Mouse (Mus musculus): ENCODE results near the gene Ccdc134. TPM values are rescaled to one million over a fixed set of nuclear protein-coding genes. Genes with fewer than 3 reads are reported as not detected.
A peak's percentile ranks its signal among the peaks of the same experiment; 100 is the strongest.

Ccdc134 gene
- polyA plus RNA-seq, 1 experiment: 10.9 TPM

- Histone ChIP-seq H3K4me3 (replicated peaks; ENCODE audit: extremely low read depth, low read depth, low read length) (peak within 1 kb of the TSS; percentile 82), H3K4me1 (ENCODE audit: control insufficient read depth, insufficient read depth, low read length) (peaks cover 10% of the 10 kb centered on the region)
- under 1% methylated on average over 78 of the region's 79 CpGs for WGBS
- peak; percentile 60; the same call in 1 of the 2 replicates for TF ChIP-seq POLR2A (IDR thresholded peaks at IDR 0.05; ENCODE audit: borderline replicate concordance, extremely low read depth, low read depth, low read length)
- TF ChIP-seq CTCF (IDR thresholded peaks at IDR 0.05; ENCODE audit: insufficient read depth, low read length): no peak
- peak; percentile 96 for DNase-seq
Observed at GRCm38 (mm10) chr15:82146770-82147610, 19.3 kb downstream of the Ccdc134 start, which contains the start of gene Srebf2. Gene Srebf2 (plus strand): TSS chr15:82147181.

DNA sequence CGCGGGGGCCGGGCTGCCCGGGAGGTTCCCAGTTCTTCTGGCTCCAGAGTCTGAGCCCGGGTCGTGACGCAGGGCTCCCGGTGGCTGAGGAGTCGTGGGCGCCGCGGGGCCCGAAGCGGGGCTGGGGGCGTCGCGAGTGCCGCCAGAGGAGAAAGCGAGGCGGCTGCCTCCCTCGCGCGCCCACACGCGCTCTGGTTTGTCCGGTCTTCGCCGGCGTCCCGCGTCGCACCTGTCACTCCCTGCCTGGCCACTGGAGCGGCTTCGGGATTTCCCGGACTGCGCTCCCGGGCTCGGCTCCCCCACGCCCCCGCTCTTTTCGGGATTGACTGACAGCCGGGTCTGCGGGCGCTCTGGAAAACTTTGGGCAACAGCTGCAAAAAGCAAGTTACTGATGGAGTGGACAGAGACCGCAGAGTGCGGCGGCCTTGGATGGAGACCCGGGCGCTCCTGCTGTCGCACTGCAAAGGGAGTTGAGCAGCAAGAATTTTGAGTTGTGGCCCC, 19.9 kb downstream of the Ccdc134 start:
- 0 out of 2 replicates have a peak, but pooled peaks have one; percentile 16 for TF ChIP-seq POLR2A (IDR thresholded peaks at IDR 0.05; ENCODE audit: borderline replicate concordance, extremely low read depth, low read depth, low read length)
- no peak for TF ChIP-seq CTCF (IDR thresholded peaks at IDR 0.05; ENCODE audit: insufficient read depth, low read length)
- Histone ChIP-seq H3K4me3 (replicated peaks; ENCODE audit: extremely low read depth, low read depth, low read length) (peak overlapping the region; percentile 82), H3K4me1 (ENCODE audit: control insufficient read depth, insufficient read depth, low read length) (peaks cover 10% of the 10 kb centered on the region)
- DNase-seq: peak; percentile 67
- 1% methylated on average over 50 of the region's 50 CpGs for WGBS

- peak overlapping the region; percentile 59 for H3K4me3 ChIP-seq (replicated peaks; ENCODE audit: extremely low read depth, low read depth, low read length)
- 39% methylated on average over 9 of the region's 9 CpGs for WGBS
- peaks cover 10% of the 10 kb centered on the region for H3K4me1 ChIP-seq (ENCODE audit: control insufficient read depth, insufficient read depth, low read length)
- DNase-seq: peak; percentile 39
- TF ChIP-seq POLR2A (IDR thresholded peaks at IDR 0.05; ENCODE audit: borderline replicate concordance, extremely low read depth, low read depth, low read length) (no peak), CTCF (IDR thresholded peaks at IDR 0.05; ENCODE audit: insufficient read depth, low read length) (no peak)
Observed at GRCm38 (mm10) chr15:82148510-82148911, 20.8 kb downstream of the Ccdc134 start.

DNA sequence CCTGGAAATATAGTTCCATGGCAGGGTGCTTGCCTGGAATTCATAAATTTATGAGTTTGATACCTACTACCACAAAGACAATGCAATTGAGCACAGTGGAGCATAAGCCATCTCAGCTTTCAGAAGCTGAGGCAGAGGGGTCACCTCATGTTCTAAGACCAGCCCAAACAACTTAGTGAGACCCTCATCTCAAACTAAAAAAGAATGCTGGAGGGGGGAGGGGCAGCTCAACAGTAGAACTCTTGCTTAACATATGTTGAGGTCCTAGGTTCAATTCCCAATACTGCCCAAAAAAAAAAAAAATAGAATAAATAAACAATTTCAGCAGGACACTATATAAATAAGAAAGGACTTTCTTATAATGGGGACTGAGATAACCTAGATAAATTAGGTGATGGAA, 22.3 kb downstream of the Ccdc134 start:
- H3K4me3 ChIP-seq (replicated peaks; ENCODE audit: extremely low read depth, low read depth, low read length): no peak overlapping the region
- H3K4me1 ChIP-seq (ENCODE audit: control insufficient read depth, insufficient read depth, low read length): peaks cover 10% of the 10 kb centered on the region; the same call in 1 of the 2 replicates
- TF ChIP-seq CTCF (IDR thresholded peaks at IDR 0.05; ENCODE audit: insufficient read depth, low read length) (no peak), POLR2A (IDR thresholded peaks at IDR 0.05; ENCODE audit: borderline replicate concordance, extremely low read depth, low read depth, low read length) (no peak)
- no peak for DNase-seq

DNA sequence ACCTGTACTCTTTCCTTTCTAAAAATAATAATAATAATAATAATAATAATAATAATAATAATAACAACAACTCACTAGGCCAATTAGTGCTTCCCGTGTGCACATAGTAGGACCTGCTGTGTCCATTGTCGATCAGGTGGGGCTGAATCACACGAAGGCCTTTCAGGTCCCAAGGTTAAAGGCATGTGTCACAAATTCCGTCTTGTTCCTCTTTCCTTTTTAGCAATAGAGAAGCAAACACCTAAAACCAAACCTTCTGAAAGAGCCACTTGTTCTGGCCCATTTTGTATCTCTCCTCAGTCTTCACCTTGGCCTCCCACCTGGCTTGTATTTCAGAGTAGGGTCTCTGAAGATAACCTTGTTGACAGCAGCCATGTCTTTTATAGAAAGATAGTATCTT, 23.5 kb downstream of the Ccdc134 start:
- no peak for DNase-seq
- Histone ChIP-seq H3K4me1 (ENCODE audit: control insufficient read depth, insufficient read depth, low read length) (peaks cover 6% of the 10 kb centered on the region; the same call in 1 of the 2 replicates), H3K4me3 (replicated peaks; ENCODE audit: extremely low read depth, low read depth, low read length) (no peak overlapping the region)
- TF ChIP-seq CTCF (IDR thresholded peaks at IDR 0.05; ENCODE audit: insufficient read depth, low read length) (no peak), POLR2A (IDR thresholded peaks at IDR 0.05; ENCODE audit: borderline replicate concordance, extremely low read depth, low read depth, low read length) (no peak)
- 85% methylated on average over 4 of the region's 4 CpGs for WGBS

- H3K4me3 ChIP-seq (replicated peaks; ENCODE audit: extremely low read depth, low read depth, low read length): no peak overlapping the region
- TF ChIP-seq POLR2A (IDR thresholded peaks at IDR 0.05; ENCODE audit: borderline replicate concordance, extremely low read depth, low read depth, low read length): no peak
- TF ChIP-seq CTCF (IDR thresholded peaks at IDR 0.05; ENCODE audit: insufficient read depth, low read length): no peak
- peaks cover 9% of the 10 kb centered on the region; the same call in 1 of the 2 replicates for H3K4me1 ChIP-seq (ENCODE audit: control insufficient read depth, insufficient read depth, low read length)
- 67% methylated on average over 12 of the region's 12 CpGs for WGBS
- no peak for DNase-seq
Observed at GRCm38 (mm10) chr15:82152022-82152421, 24.3 kb downstream of the Ccdc134 start.

DNA sequence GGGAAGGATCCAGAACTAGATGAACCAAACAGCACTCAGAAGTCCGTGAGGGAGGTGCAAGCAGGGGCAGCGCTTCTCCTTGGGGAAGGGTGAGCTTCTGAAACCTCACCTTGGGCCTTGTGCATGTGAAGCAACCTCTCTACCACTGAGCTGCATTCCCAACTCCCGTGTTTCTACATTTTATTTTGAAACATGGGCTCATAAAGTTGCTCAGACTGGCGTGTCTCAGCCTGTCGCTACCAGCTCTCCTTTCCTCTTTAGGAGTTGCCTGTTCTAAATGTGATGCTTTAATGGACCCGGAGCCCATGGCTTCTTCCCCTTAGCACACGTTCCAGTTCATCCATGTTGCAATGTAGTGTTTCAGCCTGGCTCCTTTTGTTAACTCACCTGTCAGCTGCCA, 24.7 kb downstream of the Ccdc134 start:
- Histone ChIP-seq H3K4me3 (replicated peaks; ENCODE audit: extremely low read depth, low read depth, low read length) (no peak overlapping the region), H3K4me1 (ENCODE audit: control insufficient read depth, insufficient read depth, low read length) (peaks cover 9% of the 10 kb centered on the region; the same call in 1 of the 2 replicates)
- WGBS: 76% methylated on average over 7 of the region's 7 CpGs
- TF ChIP-seq CTCF (IDR thresholded peaks at IDR 0.05; ENCODE audit: insufficient read depth, low read length): no peak
- no peak for TF ChIP-seq POLR2A (IDR thresholded peaks at IDR 0.05; ENCODE audit: borderline replicate concordance, extremely low read depth, low read depth, low read length)
- no peak for DNase-seq

DNA sequence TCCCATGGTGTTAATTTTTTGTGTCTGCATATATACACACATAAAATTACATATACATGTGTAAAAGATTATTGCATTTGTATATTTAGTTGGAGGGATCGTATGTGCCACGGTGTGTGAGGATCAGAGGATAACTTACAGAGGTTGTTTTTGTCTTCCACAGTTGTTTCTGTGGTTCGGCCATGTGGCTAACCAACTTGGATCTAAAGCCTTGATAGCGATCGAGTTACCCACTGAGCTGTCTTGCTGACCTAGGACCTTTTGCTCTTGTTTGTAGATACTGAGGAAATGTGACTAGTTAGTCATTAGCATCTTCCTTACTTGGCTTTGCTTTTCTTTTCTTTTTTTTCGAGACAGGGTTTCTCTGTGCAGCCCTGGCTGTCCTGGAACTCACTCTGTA, 28.6 kb downstream of the Ccdc134 start:
- WGBS: 86% methylated on average over 6 of the region's 6 CpGs
- Histone ChIP-seq H3K4me3 (replicated peaks; ENCODE audit: extremely low read depth, low read depth, low read length) (no peak overlapping the region), H3K4me1 (ENCODE audit: control insufficient read depth, insufficient read depth, low read length) (peaks cover 17% of the 10 kb centered on the region)
- no peak for DNase-seq
- TF ChIP-seq CTCF (IDR thresholded peaks at IDR 0.05; ENCODE audit: insufficient read depth, low read length) (no peak), POLR2A (IDR thresholded peaks at IDR 0.05; ENCODE audit: borderline replicate concordance, extremely low read depth, low read depth, low read length) (no peak)

GRCm38 (mm10) chr15:82156902-82157301, 29.2 kb downstream of the Ccdc134 start:
- Histone ChIP-seq H3K4me3 (replicated peaks; ENCODE audit: extremely low read depth, low read depth, low read length) (no peak overlapping the region), H3K4me1 (ENCODE audit: control insufficient read depth, insufficient read depth, low read length) (peaks cover 17% of the 10 kb centered on the region)
- TF ChIP-seq POLR2A (IDR thresholded peaks at IDR 0.05; ENCODE audit: borderline replicate concordance, extremely low read depth, low read depth, low read length) (no peak), CTCF (IDR thresholded peaks at IDR 0.05; ENCODE audit: insufficient read depth, low read length) (no peak)
- no peak for DNase-seq
- WGBS: 56% methylated on average over 10 of the region's 10 CpGs
